Mouse (Mus musculus): ENCODE data around the gene Jade2. TPM values are rescaled to one million over a fixed set of nuclear protein-coding genes. Genes with fewer than 3 reads are reported as not detected.

Jade2 gene
- polyA plus RNA-seq, 1 experiment from 2014 or later: 1.6 TPM

- Histone ChIP-seq H3K27me3 (ENCODE audit: control insufficient read depth, insufficient read depth, low read length) (no peaks in the 10 kb centered on the region), H3K4me3 (ENCODE audit: low read length) (no peak overlapping the region), H3K9me3 (replicated peaks; ENCODE audit: control insufficient read depth, low read length) (no peaks in the 10 kb centered on the region), H3K9ac (ENCODE audit: low read length) (no peak overlapping the region), H3K36me3 (ENCODE audit: control insufficient read depth, insufficient read depth) (no peaks in the 10 kb centered on the region), H3K4me1 (ENCODE audit: control insufficient read depth, insufficient read depth, low read length) (peaks cover 7% of the 10 kb centered on the region), H3K4me2 (ENCODE audit: low read depth, low read length) (peak overlapping the region; percentile 76; the same call in 1 of the 2 replicates), H3K27ac (ENCODE audit: low read length) (no peak overlapping the region)
- ATAC-seq (replicated peaks; ENCODE audit: extremely low read depth, insufficient read depth, low FRiP score): no peak
- 84% methylated on average over 4 of the region's 4 CpGs for WGBS
Measured at GRCm38 (mm10) chr11:51764816-51765215, 92.6 kb downstream of the Jade2 start.

- peak overlapping the region; percentile 76 for H3K4me2 ChIP-seq (ENCODE audit: low read depth, low read length)
- no peak overlapping the region for H3K27ac ChIP-seq (ENCODE audit: low read length)
- H3K27me3 ChIP-seq (ENCODE audit: control insufficient read depth, insufficient read depth, low read length): no peaks in the 10 kb centered on the region
- peak overlapping the region; percentile 68 for H3K4me3 ChIP-seq (ENCODE audit: low read length)
- WGBS: 4% methylated on average over 13 of the region's 13 CpGs
- peak overlapping the region; percentile 76 for H3K9ac ChIP-seq (ENCODE audit: low read length)
- H3K4me1 ChIP-seq (ENCODE audit: control insufficient read depth, insufficient read depth, low read length): peaks cover 7% of the 10 kb centered on the region
- H3K9me3 ChIP-seq (replicated peaks; ENCODE audit: control insufficient read depth, low read length): no peaks in the 10 kb centered on the region
- no peak for ATAC-seq (replicated peaks; ENCODE audit: extremely low read depth, insufficient read depth, low FRiP score)
- no peaks in the 10 kb centered on the region for H3K36me3 ChIP-seq (ENCODE audit: control insufficient read depth, insufficient read depth)
Measured at GRCm38 (mm10) chr11:51763955-51764354, 93.5 kb downstream of the Jade2 start.

Other genes starting within 250 kb of the Jade2 start
- 77.9 and 88.1 TPM in 2 replicates for gene Nhp2, start 237.9 kb downstream of the Jade2 start, polyA plus RNA-seq (2015; fragmentation: Nextera tagmentation; extraction: Ambion mirVana)
- gene Rmnd5b, start 221.8 kb downstream of the Jade2 start, polyA plus RNA-seq (2015; fragmentation: Nextera tagmentation; extraction: Ambion mirVana): 37.1 and 38.2 TPM in 2 replicates
- gene N4bp3, start 206.8 kb downstream of the Jade2 start, polyA plus RNA-seq (2015; fragmentation: Nextera tagmentation; extraction: Ambion mirVana): 21.6 and 25.8 TPM in 2 replicates
- 1.3 and 1.9 TPM in 2 replicates for gene D930048N14Rik, start 206.7 kb downstream of the Jade2 start, polyA plus RNA-seq (2015; fragmentation: Nextera tagmentation; extraction: Ambion mirVana)
- 66.3 and 75.5 TPM in 2 replicates for gene 0610009B22Rik, start 168.8 kb downstream of the Jade2 start, polyA plus RNA-seq (2015; fragmentation: Nextera tagmentation; extraction: Ambion mirVana)
- gene Sec24a, start 94.0 kb downstream of the Jade2 start, polyA plus RNA-seq (2015; fragmentation: Nextera tagmentation; extraction: Ambion mirVana): 9.7 and 10.7 TPM in 2 replicates
- 136 and 138 TPM in 2 replicates for gene Sar1b, start 94.0 kb downstream of the Jade2 start, polyA plus RNA-seq (2015; fragmentation: Nextera tagmentation; extraction: Ambion mirVana)
- gene Cdkn2aipnl, start 110.0 kb upstream of the Jade2 start, polyA plus RNA-seq (2015; fragmentation: Nextera tagmentation; extraction: Ambion mirVana): 73.0 and 81.1 TPM in 2 replicates
- 278 and 286 TPM in 2 replicates for gene Ube2b, start 143.1 kb upstream of the Jade2 start, polyA plus RNA-seq (2015; fragmentation: Nextera tagmentation; extraction: Ambion mirVana)
- gene Cdkl3, start 146.6 kb upstream of the Jade2 start, polyA plus RNA-seq (2015; fragmentation: Nextera tagmentation; extraction: Ambion mirVana): 10.8 and 12.7 TPM in 2 replicates
- 67.3 and 71.3 TPM in 2 replicates for gene Ppp2ca, start 241.0 kb upstream of the Jade2 start, polyA plus RNA-seq (2015; fragmentation: Nextera tagmentation; extraction: Ambion mirVana)